Mouse (Mus musculus): Measurements from ENCODE around the gene Axin2. TPM values are rescaled to one million over a fixed set of nuclear protein-coding genes. Genes with fewer than 3 reads are reported as not detected.

Gene Axin2
- total RNA-seq, 2 experiments from 2014 or later, result 8.3 to 8.5 TPM

DNA sequence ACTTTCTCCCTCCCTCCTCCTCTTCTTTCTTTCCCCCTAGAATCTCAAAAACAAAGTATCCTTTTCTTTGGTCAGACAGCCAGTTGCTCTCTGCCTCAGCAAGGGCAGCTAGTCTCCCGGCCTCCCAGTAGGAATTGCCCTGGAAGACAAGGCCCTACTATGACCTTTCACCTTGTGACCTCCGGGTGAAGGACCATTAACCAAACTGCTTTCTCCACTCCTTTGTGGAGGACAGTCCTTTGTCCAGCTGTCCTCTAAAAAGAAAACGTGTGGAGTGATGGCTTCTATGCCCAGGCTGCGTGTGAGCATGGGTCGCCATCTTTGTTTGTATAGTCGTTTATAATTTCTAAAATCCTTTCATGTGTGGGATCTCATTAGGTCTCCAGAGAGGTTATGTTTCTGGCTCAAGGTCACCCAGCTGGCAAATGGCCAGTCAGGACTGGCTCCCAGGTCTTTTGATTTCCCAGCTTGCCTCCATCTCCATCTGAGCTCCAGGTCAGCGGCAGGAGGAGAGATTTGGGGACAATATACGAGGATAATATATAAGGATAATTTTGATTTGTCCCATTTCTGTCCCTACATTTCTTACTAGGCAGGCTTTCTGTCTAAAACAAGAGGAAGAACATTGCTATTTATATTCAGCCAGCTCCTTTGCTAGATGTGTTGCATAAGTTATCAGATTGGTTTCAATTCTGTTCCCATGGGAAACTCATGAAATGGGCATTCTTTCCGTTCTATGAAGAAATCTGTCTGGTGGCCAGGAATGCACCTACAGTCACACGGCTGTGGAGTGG is 75.2 kb downstream of the Axin2 start:
- intact Hi-C loops (cut with DNase I; ENCODE audit: low total_unique reads), result no loop called here

DNA sequence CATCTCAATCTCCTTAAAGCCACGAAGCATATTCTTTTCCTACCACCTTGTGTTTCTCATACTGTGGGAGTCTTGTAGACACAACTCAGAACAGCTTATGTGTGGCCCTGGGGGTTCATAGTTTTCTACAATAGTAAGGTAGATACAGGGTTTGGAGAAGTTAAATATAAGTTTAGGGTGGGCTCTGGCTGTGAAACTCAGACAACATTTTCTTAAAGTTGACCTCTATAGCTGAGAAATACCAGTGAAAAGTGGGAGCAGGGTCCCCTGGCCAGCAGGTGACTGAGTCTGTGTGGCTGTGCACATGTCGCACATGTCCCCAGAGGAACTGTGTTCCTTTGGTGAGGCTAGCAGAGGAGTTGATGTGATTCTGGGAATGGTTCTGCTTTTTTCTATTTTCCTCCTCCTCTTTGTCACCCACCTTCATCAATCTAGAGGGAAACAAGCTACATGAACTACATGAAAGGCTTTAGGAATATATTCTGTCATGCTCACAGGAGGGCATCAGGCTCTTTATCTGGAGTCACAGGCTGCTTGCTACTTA is 75.9 kb downstream of the Axin2 start:
- DNase-seq, result no peak
- intact Hi-C loops (cut with DNase I; ENCODE audit: low total_unique reads), result no loop called here

More for the DNA sequence above, 75.2 kb downstream of the Axin2 start:
- DNase-seq, result no peak

DNA sequence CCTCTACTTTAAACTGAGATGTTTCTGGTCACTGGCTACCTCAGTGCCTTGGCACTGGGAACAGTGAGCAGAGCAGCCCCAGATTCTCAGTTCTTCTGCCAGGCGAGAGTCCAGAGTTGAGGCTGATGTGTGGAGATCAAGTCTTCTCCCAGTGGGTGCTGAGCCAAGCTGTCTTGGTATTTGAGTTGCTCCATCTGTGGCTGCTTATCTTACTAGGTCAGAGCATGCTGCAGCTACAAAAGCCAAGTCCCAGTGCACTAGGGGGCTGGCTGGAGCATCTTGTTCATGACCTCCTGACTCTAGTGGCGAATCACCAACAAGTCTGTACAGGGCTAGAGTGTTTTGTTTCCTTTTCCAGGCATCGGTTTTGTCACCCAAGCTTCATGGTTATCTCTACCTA is 77.7 kb downstream of the Axin2 start:
- DNase-seq, result no peak
- intact Hi-C loops (cut with DNase I; ENCODE audit: low total_unique reads), result no loop called here

Other genes with a start within 250 kb of the Axin2 start
- gene E030025P04Rik, start 224.0 kb downstream of the Axin2 start, total RNA-seq (2021), result not detected

All from gastrocnemius, postnatal 14 days (tissue).